Mouse (Mus musculus): ENCODE results near the gene Enoph1. TPM values are rescaled to one million over a fixed set of nuclear protein-coding genes. Genes with fewer than 3 reads are reported as not detected.

The Enoph1 gene
- polyA plus RNA-seq, 1 experiment from 2014 or later: 52.3 TPM

DNA sequence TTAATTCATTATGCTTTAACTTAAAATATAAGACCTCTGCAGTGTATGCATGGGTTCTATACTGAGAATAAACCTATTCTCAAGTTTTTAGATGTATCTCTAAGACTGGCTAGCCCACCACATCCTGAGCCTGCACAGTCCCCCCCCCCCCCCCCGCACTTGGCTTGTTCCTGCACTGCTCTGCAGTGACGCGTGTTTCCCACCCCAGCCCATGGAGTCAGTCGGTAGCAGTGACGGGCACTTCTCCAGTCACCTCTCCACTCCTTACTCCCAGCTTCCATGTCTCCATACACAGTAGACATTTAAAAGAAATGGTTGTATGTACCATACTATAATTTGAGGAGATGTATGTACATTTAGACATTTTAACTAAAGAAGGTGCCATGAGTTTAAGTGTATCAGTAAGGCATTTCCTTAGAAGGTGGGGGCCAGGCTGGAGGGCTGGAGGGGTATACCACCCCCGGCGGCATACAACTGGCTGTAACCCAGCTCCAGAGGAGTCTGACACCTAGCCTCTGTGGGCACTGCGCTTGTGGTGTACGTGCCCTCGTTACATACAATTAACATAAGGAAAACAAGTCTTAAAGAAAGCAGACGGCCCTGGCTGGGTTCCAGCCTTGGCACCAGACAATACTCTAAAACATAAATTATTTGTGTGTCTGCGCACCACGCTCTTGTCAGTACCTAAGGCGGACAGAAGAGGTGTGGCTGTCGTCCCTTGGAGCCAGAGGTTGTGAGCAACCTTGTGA is 17.9 kb downstream of the Enoph1 start:
- Histone ChIP-seq H3K4me3 (replicated peaks) (no peak overlapping the region), H3K9me3 (replicated peaks) (no peaks in the 10 kb centered on the region), H3K36me3 (peaks cover 33% of the 10 kb centered on the region), H3K27me3 (replicated peaks) (no peaks in the 10 kb centered on the region), H3K4me1 (peaks cover 27% of the 10 kb centered on the region), H3K27ac (replicated peaks) (no peak overlapping the region), H3K9ac (replicated peaks) (no peak overlapping the region), H3K4me2 (no peak overlapping the region)
- ATAC-seq (ENCODE audit: low FRiP score): no peak
- 47% methylated on average over 14 of the region's 15 CpGs for WGBS

DNA sequence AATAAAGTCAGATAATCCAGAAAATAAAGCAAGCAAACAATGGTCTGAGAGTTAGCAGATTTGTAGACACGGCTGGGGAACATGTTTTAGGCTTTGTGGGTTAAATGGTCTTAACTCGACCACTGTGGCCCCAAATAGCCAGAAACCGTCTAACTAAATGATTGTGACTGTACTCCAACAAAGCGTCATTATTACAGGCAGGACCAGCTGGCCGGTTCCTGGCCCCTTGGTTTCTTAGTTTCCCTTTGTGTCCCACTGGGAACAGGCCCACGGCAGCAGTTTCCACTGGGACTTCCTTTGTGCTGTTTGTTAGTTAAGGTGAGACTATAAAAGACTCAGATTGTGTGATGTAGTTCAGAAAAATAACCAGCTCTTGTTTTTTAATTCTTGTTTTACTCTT is 18.9 kb downstream of the Enoph1 start:
- no peaks in the 10 kb centered on the region for H3K9me3 ChIP-seq (replicated peaks)
- no peak overlapping the region for H3K4me2 ChIP-seq
- no peak overlapping the region for H3K4me3 ChIP-seq (replicated peaks)
- peaks cover 37% of the 10 kb centered on the region for H3K36me3 ChIP-seq
- no peak overlapping the region for H3K27ac ChIP-seq (replicated peaks)
- peaks cover 27% of the 10 kb centered on the region for H3K4me1 ChIP-seq
- no peak overlapping the region for H3K9ac ChIP-seq (replicated peaks)
- no peaks in the 10 kb centered on the region for H3K27me3 ChIP-seq (replicated peaks)
- WGBS: 25% methylated on average over 6 of the region's 6 CpGs
- no peak for ATAC-seq (ENCODE audit: low FRiP score)

DNA sequence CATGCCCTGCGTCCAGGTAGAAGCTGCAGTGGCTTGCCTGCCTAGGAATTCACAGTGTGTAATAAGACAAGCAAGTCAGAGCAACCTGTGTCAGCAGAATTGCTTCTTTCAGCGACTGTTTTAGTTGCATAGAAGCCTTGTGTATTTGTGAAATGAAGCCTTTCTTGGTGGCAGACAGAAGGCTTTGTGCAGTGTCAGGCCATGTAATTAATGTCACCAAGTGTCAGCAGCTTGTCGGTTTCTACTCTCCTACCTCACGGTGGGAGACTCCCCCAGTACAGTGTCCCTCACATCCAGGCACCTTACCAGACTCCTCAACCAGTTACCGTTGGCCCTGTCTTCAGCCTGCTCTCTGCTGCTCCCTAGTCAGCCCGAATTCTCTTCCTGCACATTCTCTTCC is 19.5 kb downstream of the Enoph1 start:
- no peaks in the 10 kb centered on the region for H3K9me3 ChIP-seq (replicated peaks)
- no peaks in the 10 kb centered on the region for H3K27me3 ChIP-seq (replicated peaks)
- H3K4me3 ChIP-seq (replicated peaks): no peak overlapping the region
- H3K9ac ChIP-seq (replicated peaks): no peak overlapping the region
- H3K4me2 ChIP-seq: no peak overlapping the region
- H3K4me1 ChIP-seq: peaks cover 27% of the 10 kb centered on the region
- peaks cover 43% of the 10 kb centered on the region for H3K36me3 ChIP-seq
- H3K27ac ChIP-seq (replicated peaks): no peak overlapping the region
- no peak for ATAC-seq (ENCODE audit: low FRiP score)
- 36% methylated on average over 6 of the region's 6 CpGs for WGBS

DNA sequence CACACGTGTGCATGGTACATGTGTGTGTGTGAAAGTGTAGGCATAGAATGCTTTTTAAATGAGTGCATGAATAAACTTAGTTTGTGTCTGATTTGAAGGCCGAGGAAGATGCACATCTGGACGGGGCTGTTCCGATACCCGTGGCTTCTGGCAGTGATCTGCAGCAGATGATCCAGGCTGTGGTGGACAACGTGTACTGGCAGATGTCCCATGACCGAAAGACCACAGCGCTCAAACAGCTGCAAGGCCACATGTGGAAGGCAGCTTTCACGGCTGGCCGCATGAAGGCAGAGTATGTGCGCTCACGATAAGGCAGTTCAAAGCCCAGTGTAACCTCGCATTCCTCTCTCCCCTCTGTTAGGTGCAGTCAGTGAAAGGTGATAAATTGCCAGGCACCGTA is 21.1 kb downstream of the Enoph1 start:
- H3K4me3 ChIP-seq (replicated peaks): no peak overlapping the region
- no peak overlapping the region for H3K4me2 ChIP-seq
- 96% methylated on average over 14 of the region's 14 CpGs for WGBS
- no peak overlapping the region for H3K27ac ChIP-seq (replicated peaks)
- H3K9me3 ChIP-seq (replicated peaks): no peaks in the 10 kb centered on the region
- H3K27me3 ChIP-seq (replicated peaks): no peaks in the 10 kb centered on the region
- H3K4me1 ChIP-seq: peaks cover 17% of the 10 kb centered on the region
- no peak for ATAC-seq (ENCODE audit: low FRiP score)
- H3K36me3 ChIP-seq: peaks cover 57% of the 10 kb centered on the region
- no peak overlapping the region for H3K9ac ChIP-seq (replicated peaks)

DNA sequence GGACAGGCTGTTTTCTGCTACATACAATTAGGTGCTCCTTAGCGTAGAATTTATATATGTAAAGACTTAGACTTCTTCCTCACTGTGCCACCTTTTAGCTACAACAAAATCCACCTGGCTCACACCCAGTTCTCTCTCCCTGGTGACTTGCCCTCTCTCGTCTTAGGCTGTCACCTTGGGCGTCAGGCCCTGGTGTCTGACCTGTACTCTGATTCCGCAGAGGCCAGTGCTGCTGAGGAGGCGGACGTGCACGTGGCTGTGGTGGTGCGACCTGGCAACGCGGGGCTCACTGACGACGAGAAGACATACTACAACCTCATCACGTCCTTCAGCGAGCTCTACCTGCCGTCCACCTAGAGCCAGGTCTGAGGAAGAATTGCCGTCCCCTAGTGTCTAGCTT is 27.8 kb downstream of the Enoph1 start:
- Histone ChIP-seq H3K4me1 (no peaks in the 10 kb centered on the region), H3K9me3 (replicated peaks) (no peaks in the 10 kb centered on the region), H3K36me3 (peaks cover 54% of the 10 kb centered on the region), H3K4me2 (no peak overlapping the region), H3K27me3 (replicated peaks) (no peaks in the 10 kb centered on the region), H3K9ac (replicated peaks) (no peak overlapping the region), H3K27ac (replicated peaks) (no peak overlapping the region), H3K4me3 (replicated peaks) (no peak overlapping the region)
- no peak for ATAC-seq (ENCODE audit: low FRiP score)
- 95% methylated on average over 16 of the region's 16 CpGs for WGBS

DNA sequence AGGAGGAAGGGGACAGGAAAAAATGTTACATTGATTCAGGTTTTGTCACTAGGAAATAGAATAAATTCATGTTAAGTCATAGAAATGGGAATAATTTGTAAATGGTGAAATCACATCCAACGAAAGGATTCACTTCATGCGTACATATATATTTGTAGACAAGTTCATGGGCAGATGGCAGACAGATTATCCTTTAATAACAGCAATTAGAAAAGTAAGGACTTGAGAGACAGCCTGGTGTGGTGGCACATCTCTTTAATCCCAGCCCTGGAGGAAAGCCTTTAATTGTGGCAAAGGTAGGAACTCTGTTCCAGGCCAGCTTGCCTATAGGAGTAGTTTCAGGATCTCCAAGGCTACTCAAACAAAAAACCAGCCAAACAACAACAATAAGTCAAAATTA is 29.7 kb downstream of the Enoph1 start:
- Histone ChIP-seq H3K4me2 (no peak overlapping the region), H3K27me3 (replicated peaks) (no peaks in the 10 kb centered on the region), H3K27ac (replicated peaks) (no peak overlapping the region), H3K4me1 (no peaks in the 10 kb centered on the region), H3K36me3 (peaks cover 55% of the 10 kb centered on the region), H3K9ac (replicated peaks) (no peak overlapping the region), H3K4me3 (replicated peaks) (no peak overlapping the region), H3K9me3 (replicated peaks) (no peaks in the 10 kb centered on the region)
- no peak for ATAC-seq (ENCODE audit: low FRiP score)
- WGBS: 97% methylated on average over 2 of the region's 2 CpGs

DNA sequence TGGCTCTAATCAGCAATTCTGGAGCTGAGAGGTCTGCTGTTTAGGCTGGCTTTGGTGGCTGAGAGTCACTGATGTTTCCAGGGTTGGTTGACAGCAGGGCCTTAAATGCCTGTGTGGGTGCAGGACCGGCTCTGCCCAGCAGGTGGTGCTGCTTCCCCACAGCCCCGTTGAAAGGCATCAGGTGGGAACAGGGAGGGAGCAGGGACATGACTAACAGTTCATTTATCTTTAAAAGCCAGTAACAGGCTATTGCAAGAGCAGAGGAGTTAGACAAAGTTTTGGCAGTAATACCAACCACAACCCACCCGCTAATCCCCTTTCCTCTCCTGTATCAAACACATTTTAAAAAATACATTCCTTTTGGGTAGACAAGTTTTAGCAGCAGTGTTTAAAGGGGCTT is 30.5 kb downstream of the Enoph1 start:
- 28% methylated on average over 3 of the region's 3 CpGs for WGBS
- Histone ChIP-seq H3K4me1 (no peaks in the 10 kb centered on the region), H3K4me3 (replicated peaks) (no peak overlapping the region), H3K27me3 (replicated peaks) (no peaks in the 10 kb centered on the region), H3K36me3 (peaks cover 49% of the 10 kb centered on the region), H3K9ac (replicated peaks) (no peak overlapping the region), H3K4me2 (no peak overlapping the region), H3K27ac (replicated peaks) (no peak overlapping the region), H3K9me3 (replicated peaks) (no peaks in the 10 kb centered on the region)
- 0 out of 2 replicates have a peak, but pooled peaks have one; percentile 69 for ATAC-seq (ENCODE audit: low FRiP score)

DNA sequence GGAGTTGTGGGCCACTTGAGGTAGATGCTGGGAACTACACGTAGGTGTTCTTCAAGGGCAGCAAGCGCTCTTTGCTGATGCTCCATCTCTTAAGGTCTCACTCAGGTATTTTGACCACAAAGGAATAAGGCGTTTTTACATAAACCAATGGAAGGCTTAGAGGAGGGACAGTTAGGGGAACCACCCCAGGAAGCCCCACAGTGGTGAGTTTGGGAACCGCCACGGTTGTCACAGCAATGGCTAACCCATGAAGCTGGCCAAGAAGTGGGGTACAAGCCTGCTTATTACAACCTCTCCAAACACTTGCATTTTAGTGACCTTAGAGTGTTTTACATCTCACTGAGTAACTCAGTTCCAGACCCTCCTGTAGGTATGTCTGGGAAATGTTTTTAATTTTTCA is 31.8 kb downstream of the Enoph1 start:
- ATAC-seq (ENCODE audit: low FRiP score): no peak
- Histone ChIP-seq H3K4me2 (no peak overlapping the region), H3K36me3 (peaks cover 42% of the 10 kb centered on the region), H3K27ac (replicated peaks) (no peak overlapping the region), H3K9me3 (replicated peaks) (no peaks in the 10 kb centered on the region), H3K4me3 (replicated peaks) (no peak overlapping the region), H3K4me1 (no peaks in the 10 kb centered on the region), H3K9ac (replicated peaks) (no peak overlapping the region), H3K27me3 (replicated peaks) (no peaks in the 10 kb centered on the region)
- 91% methylated on average over 5 of the region's 5 CpGs for WGBS

DNA sequence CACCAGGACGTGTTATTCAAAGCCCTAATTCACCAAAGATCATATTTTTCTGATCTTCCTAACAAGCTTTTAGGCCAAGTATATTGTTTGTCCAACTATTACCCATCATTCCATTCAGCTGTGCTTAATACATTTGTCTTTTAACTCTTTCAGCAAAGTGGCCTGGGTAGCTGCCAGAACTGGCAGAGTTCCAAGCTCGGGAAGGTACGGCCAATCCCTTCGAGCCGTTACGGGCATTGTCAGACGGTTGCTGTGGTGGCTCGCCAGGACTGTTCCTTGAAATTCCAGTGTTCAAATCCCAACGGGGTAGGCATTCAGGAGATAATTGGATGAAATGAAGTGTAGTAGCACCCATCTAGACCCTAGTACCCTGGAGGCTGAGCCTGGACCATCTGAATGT is 32.8 kb downstream of the Enoph1 start:
- Histone ChIP-seq H3K4me1 (no peaks in the 10 kb centered on the region), H3K4me2 (no peak overlapping the region), H3K4me3 (replicated peaks) (no peak overlapping the region), H3K9me3 (replicated peaks) (no peaks in the 10 kb centered on the region), H3K36me3 (peaks cover 39% of the 10 kb centered on the region), H3K27me3 (replicated peaks) (no peaks in the 10 kb centered on the region), H3K27ac (replicated peaks) (no peak overlapping the region), H3K9ac (replicated peaks) (no peak overlapping the region)
- ATAC-seq (ENCODE audit: low FRiP score): no peak
- 51% methylated on average over 9 of the region's 9 CpGs for WGBS

DNA sequence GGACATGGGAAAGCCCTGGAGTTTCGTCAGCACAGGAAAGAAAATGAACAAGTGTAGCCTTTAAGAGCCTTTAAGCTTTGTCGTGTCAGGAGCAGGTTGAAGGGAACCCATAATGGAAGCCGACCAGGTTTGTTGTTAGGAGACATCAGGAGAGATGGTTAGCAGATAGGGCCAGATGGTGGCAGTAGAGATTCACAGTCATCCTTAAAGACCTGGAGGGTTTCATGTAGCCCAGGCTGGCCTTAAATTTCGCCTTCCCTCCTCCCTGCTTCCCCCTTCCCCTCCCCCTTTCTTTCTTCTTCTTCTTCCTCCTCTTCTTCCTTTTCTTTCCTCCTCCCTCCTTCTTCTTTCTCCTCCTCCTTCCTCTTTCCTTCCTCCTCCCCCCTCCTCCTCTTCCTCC is 34.8 kb downstream of the Enoph1 start:
- H3K9ac ChIP-seq (replicated peaks): no peak overlapping the region

DNA sequence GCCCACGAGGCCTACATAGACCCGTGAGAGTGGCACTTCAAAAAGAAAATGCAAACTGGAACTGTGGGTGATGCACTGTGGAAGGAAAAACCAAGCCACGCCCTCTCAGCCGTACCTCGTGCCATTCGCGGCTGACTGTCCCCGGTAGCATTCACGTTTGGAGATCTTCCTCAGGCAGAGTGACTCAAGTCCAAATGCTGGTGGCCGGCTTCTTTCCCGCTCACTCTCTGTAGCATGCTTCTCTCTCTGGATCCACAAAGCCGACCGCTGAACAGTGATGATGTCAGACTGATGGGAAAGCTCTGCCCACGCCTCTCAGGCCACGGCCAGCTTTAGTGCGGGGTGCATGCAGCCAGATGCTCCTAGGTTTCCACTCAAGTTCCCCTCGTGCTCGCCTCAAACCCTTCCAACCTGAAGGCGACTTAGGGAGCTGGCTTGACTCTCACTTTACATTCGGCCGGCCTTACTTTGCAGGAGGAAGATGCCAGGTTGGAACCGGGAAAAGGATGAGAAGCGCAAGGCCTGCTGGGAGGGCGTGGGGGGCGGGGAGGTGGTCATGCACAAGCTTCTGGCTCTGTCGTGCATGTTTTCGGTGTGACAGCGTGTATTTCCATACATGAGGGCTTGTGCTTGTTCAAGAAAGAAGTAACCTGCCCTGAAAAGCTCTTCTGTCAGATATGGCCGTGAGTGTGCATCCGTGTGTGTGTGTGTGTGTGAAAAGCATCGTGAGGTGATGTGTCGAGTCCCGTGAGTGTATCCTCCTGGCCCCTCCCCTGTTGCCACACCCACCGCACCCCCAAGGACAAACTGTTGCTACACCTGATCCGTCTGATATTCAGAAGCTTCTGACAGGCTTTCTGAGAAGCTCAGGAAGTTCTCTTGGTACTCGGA is 39.5 kb downstream of the Enoph1 start:
- Histone ChIP-seq H3K36me3 (0 out of 2 replicates have a peak, but pooled peaks cover 3% of the 10 kb centered on the region), H3K4me1 (peaks cover 23% of the 10 kb centered on the region), H3K27ac (replicated peaks) (no peak overlapping the region), H3K27me3 (replicated peaks) (no peaks in the 10 kb centered on the region), H3K9ac (replicated peaks) (no peak overlapping the region), H3K9me3 (replicated peaks) (no peaks in the 10 kb centered on the region), H3K4me3 (replicated peaks) (peak overlapping the region; percentile 16), H3K4me2 (peak overlapping the region; percentile 46)
- WGBS: 30% methylated on average over 36 of the region's 36 CpGs
- ATAC-seq (ENCODE audit: low FRiP score): peak; percentile 42; the same call in 1 of the 2 replicates

More for the DNA sequence above, 34.8 kb downstream of the Enoph1 start:
- ATAC-seq (ENCODE audit: low FRiP score): no peak
- H3K4me2 ChIP-seq: no peak overlapping the region
- peaks cover 24% of the 10 kb centered on the region for H3K36me3 ChIP-seq
- no peaks in the 10 kb centered on the region for H3K9me3 ChIP-seq (replicated peaks)
- H3K4me1 ChIP-seq: 0 out of 2 replicates have a peak, but pooled peaks cover 7% of the 10 kb centered on the region
- no peaks in the 10 kb centered on the region for H3K27me3 ChIP-seq (replicated peaks)
- WGBS: 58% methylated on average over 4 of the region's 4 CpGs
- no peak overlapping the region for H3K27ac ChIP-seq (replicated peaks)
- no peak overlapping the region for H3K4me3 ChIP-seq (replicated peaks)

DNA sequence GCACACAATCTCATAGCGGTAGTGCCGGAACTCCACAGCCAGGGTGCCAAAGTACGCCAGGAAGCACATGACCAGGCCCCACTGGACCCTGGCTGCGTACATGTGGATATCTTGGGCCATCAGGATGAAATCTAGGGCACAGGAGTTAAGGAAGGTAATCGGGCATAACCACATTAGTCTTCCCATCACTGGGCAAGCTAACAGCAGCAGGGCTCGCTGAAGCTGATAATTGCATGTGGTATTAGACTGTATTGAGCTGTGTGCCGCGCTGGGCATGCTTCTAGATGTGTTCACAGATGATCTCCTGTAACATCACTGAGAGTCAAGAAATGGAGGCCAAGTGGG is 40.1 kb downstream of the Enoph1 start:
- H3K27me3 ChIP-seq (replicated peaks): no peaks in the 10 kb centered on the region
- H3K4me1 ChIP-seq: peaks cover 25% of the 10 kb centered on the region
- H3K4me2 ChIP-seq: peak overlapping the region; percentile 46; the same call in 1 of the 2 replicates
- 0 out of 2 replicates have a peak, but pooled peaks have one; percentile 12 for ATAC-seq (ENCODE audit: low FRiP score)
- H3K4me3 ChIP-seq (replicated peaks): no peak overlapping the region
- 63% methylated on average over 8 of the region's 8 CpGs for WGBS
- 0 out of 2 replicates have a peak, but pooled peaks cover 3% of the 10 kb centered on the region for H3K36me3 ChIP-seq
- no peak overlapping the region for H3K9ac ChIP-seq (replicated peaks)
- no peaks in the 10 kb centered on the region for H3K9me3 ChIP-seq (replicated peaks)
- H3K27ac ChIP-seq (replicated peaks): no peak overlapping the region

All from neural tube, embryonic 15.5 days (tissue).